Mouse (Mus musculus): ENCODE results near the gene Serpina3k. TPM values are rescaled to one million over a fixed set of nuclear protein-coding genes. Genes with fewer than 3 reads are reported as not detected.

The Serpina3k gene
- polyA plus RNA-seq, 1 experiment from 2014 or later: not detected

Other genes with a start within 250 kb of the Serpina3k start
- not detected in 2 replicates for gene Serpina5, start 237.4 kb upstream of the Serpina3k start, polyA plus RNA-seq (2014; fragmentation: Nextera tagmentation; extraction: Ambion mirVana)
- gene Serpina3a, start 225.8 kb upstream of the Serpina3k start, polyA plus RNA-seq (2014; fragmentation: Nextera tagmentation; extraction: Ambion mirVana): not detected in 2 replicates
- 0.17 and 0.55 TPM in 2 replicates for gene Serpina3b, start 210.5 kb upstream of the Serpina3k start, polyA plus RNA-seq (2014; fragmentation: Nextera tagmentation; extraction: Ambion mirVana)
- gene Serpina3c, start 184.6 kb upstream of the Serpina3k start, polyA plus RNA-seq (2014; fragmentation: Nextera tagmentation; extraction: Ambion mirVana): 0.25 TPM in 1 of 2 replicates, not detected in the other
- not detected in 2 replicates for gene Serpina3f, start 123.9 kb upstream of the Serpina3k start, polyA plus RNA-seq (2014; fragmentation: Nextera tagmentation; extraction: Ambion mirVana)
- gene Serpina3g, start 102.2 kb upstream of the Serpina3k start, polyA plus RNA-seq (2014; fragmentation: Nextera tagmentation; extraction: Ambion mirVana): 1.0 and 1.1 TPM in 2 replicates
- gene Serpina3i, start 75.4 kb upstream of the Serpina3k start, polyA plus RNA-seq (2014; fragmentation: Nextera tagmentation; extraction: Ambion mirVana): not detected in 2 replicates
- gene Serpina3j, start 23.9 kb upstream of the Serpina3k start, polyA plus RNA-seq (2014; fragmentation: Nextera tagmentation; extraction: Ambion mirVana): not detected in 2 replicates
- not detected in 2 replicates for gene Serpina3m, start within 50 bp of the Serpina3k start, polyA plus RNA-seq (2014; fragmentation: Nextera tagmentation; extraction: Ambion mirVana)
- 0.24 TPM in 1 of 2 replicates, not detected in the other for gene Serpina3n, start 68.2 kb downstream of the Serpina3k start, polyA plus RNA-seq (2014; fragmentation: Nextera tagmentation; extraction: Ambion mirVana)
- 1.5 and 2.1 TPM in 2 replicates for gene Gsc, start 134.8 kb downstream of the Serpina3k start, polyA plus RNA-seq (2014; fragmentation: Nextera tagmentation; extraction: Ambion mirVana)

All from heart, embryonic 11.5 days (tissue).